10 mouse cellular contexts compared by ENCODE assay signal in the genomic region with DNA sequence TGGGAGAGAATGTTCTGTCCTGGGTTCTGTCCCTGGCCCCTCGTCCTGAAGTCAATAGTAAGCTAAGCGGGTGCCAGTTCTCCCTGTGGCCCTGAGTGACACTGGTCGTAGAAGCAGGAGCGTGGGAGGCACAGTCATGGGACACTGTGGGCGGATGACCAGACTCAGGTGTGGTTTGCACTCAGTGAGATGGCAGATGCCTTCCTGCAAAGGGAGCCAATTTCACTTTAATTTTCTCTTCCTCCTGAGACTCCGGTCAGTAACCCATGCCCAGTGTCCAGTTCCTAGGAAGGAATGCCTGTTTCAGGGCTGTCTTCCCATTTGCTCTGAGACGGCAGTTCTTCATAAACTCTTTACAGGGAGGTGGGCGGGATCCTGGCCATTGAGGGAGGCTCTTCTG. TPM values are rescaled to one million over a fixed set of nuclear protein-coding genes. Genes with fewer than 3 reads are reported as not detected.
A peak's percentile ranks its signal among the peaks of the same experiment; 100 is the strongest.
DNase-seq lines count a peak whose midpoint lies in the region; ATAC-seq and TF ChIP-seq lines count a peak whose summit lies in the region.
"Had no signal": no experiment of that assay in that cellular context is flagged by ENCODE, and none has a peak within 500 bp of the region (broad histone marks: within the 10 kb centered on the region; RNA-seq: fewer than 3 reads in every experiment).

No protein-coding gene starts in this region.

- peak overlapping the region; percentile 72 for H3K27ac ChIP-seq in gastrocnemius, adult 2 months
- H3K27ac ChIP-seq in spleen, adult 2 months (ENCODE audit: insufficient read depth, low read length) = peak overlapping the region; percentile 80
- peak overlapping the region; percentile 97 for H3K27ac ChIP-seq in lung, embryonic 16.5 days (ENCODE audit: low read length)
- no peak overlapping the region for H3K27ac ChIP-seq in forebrain, embryonic 13.5 days

- no peak for TF ChIP-seq POLR2A in spleen, adult 2 months (IDR thresholded peaks at IDR 0.05; ENCODE audit: low read depth, low read length)

- H3K4me3 ChIP-seq in gastrocnemius, adult 2 months = peak overlapping the region; percentile 4; the same call in 1 of the 2 replicates
- no peak overlapping the region for H3K4me3 ChIP-seq in spleen, adult 2 months (ENCODE audit: extremely low read depth, insufficient read depth, insufficient read length)
- H3K4me3 ChIP-seq in lung, embryonic 16.5 days (ENCODE audit: low read length) = no peak overlapping the region
- no peak overlapping the region for H3K4me3 ChIP-seq in forebrain, embryonic 13.5 days

- WGBS in spleen, adult 2 months = 64% methylated on average over 8 of the region's 8 CpGs
- WGBS in lung, embryonic 16.5 days = 30% methylated on average over 8 of the region's 8 CpGs
- WGBS in forebrain, embryonic 13.5 days = 82% methylated on average over 8 of the region's 8 CpGs

- H3K4me2 ChIP-seq in lung, embryonic 16.5 days (ENCODE audit: low read depth, low read length) = peak overlapping the region; percentile 18
- no peak overlapping the region for H3K4me2 ChIP-seq in forebrain, embryonic 13.5 days

- ATAC-seq in lung, embryonic 16.5 days (ENCODE audit: low read depth) = no peak
- no peak for ATAC-seq in forebrain, embryonic 13.5 days
- ATAC-seq: forebrain, embryonic 16.5 days had no signal

- H3K36me3 ChIP-seq in spleen, adult 2 months (ENCODE audit: control insufficient read depth, insufficient read depth, low read length) = no peaks in the 10 kb centered on the region; the same call in 1 of the 2 replicates
- H3K36me3 ChIP-seq in lung, embryonic 16.5 days (ENCODE audit: control insufficient read depth, insufficient read depth, low read length) = no peaks in the 10 kb centered on the region
- no peaks in the 10 kb centered on the region for H3K36me3 ChIP-seq in forebrain, embryonic 13.5 days (ENCODE audit: poor library complexity, severe bottlenecking)

- H3K9me3 ChIP-seq in lung, embryonic 16.5 days (ENCODE audit: control insufficient read depth, low read length) = 0 out of 2 replicates have a peak, but pooled peaks cover 2% of the 10 kb centered on the region
- no peaks in the 10 kb centered on the region for H3K9me3 ChIP-seq in forebrain, embryonic 13.5 days (replicated peaks)

- peak; percentile 46 for DNase-seq in gastrocnemius, adult 2 months
- DNase-seq in gastrocnemius, postnatal 10 days = no peak
- peak in 1 of 2 experiments; percentile 50 for DNase-seq in spleen, adult 2 months (ENCODE audit: low read depth in 1 of 2, low spot score in 2 of 2)
- DNase-seq in spleen, adult 12 weeks (ENCODE audit: low spot score) = no peak
- no peak for DNase-seq in thymus, postnatal 4 days
- no peak for DNase-seq in heart, postnatal 14 days
- DNase-seq: midbrain, embryonic 14.5 days had no signal

- TF ChIP-seq CTCF in gastrocnemius, adult 2 months (IDR thresholded peaks at IDR 0.05) = no peak
- TF ChIP-seq CTCF in spleen, adult 2 months (IDR thresholded peaks at IDR 0.05; ENCODE audit: extremely low read depth, insufficient read depth, insufficient read length, insufficient replicate concordance) = no peak

- intact Hi-C loops in gastrocnemius, adult 2 months (cut with DNase I) = no loop called here
- intact Hi-C loops in heart, postnatal 14 days (cut with DNase I) = no loop called here

- no peaks in the 10 kb centered on the region for H3K27me3 ChIP-seq in spleen, adult 2 months (ENCODE audit: control insufficient read depth, insufficient read depth, low read length)
- H3K27me3 ChIP-seq in lung, embryonic 16.5 days (ENCODE audit: control insufficient read depth, insufficient read depth, low read depth, low read length) = no peaks in the 10 kb centered on the region
- no peaks in the 10 kb centered on the region for H3K27me3 ChIP-seq in forebrain, embryonic 13.5 days

- H3K4me1 ChIP-seq in spleen, adult 2 months (ENCODE audit: control insufficient read depth, insufficient read depth, insufficient read length) = peaks cover 48% of the 10 kb centered on the region
- H3K4me1 ChIP-seq in lung, embryonic 16.5 days (replicated peaks; ENCODE audit: control insufficient read depth, insufficient read depth, low read length) = peaks cover 58% of the 10 kb centered on the region
- H3K4me1 ChIP-seq in forebrain, embryonic 13.5 days = no peaks in the 10 kb centered on the region

- H3K9ac ChIP-seq in lung, embryonic 16.5 days (ENCODE audit: low read length) = no peak overlapping the region
- H3K9ac ChIP-seq in forebrain, embryonic 13.5 days = no peak overlapping the region

RNA-seq across cellular contexts. Expression of gene Myo1e, which starts 36.1 kb away (rescaled TPM):
- 10 to 100 TPM in 1 of 2 experiments, 1 to 10 TPM in 1; 5.7 to 11.7 TPM for total RNA-seq in gastrocnemius, adult 2 months (2021)
- total RNA-seq in gastrocnemius, postnatal 10 days (2021) = 10 to 100 TPM; 19.5 to 26.4 TPM
- 15.4 and 16.6 TPM in 2 replicates for polyA plus RNA-seq in spleen, adult 2 months (2012; rRNA removed)
- 46.2 and 50.1 TPM in 2 replicates for polyA plus RNA-seq in lung, embryonic 16.5 days (2015; fragmentation: Nextera tagmentation; extraction: Ambion mirVana)
- 10 to 100 TPM; 14.6 to 17.6 TPM for total RNA-seq in heart, postnatal 14 days (2021)
- polyA plus RNA-seq in forebrain, embryonic 13.5 days (2015; fragmentation: Nextera tagmentation; extraction: Ambion mirVana) = 5.1 and 6.9 TPM in 2 replicates
